Mouse (Mus musculus) heart, postnatal 0 days (tissue): ENCODE data around the gene Ltb4r1.

Source experiments
- CTCF ChIP-seq: IDR thresholded peaks from 2 replicates; pipeline ENCODE4 v1.5.1; 2016; ENCODE audit warnings: antibody characterized with exemption, control low read depth, low read depth
- EP300 ChIP-seq: IDR thresholded peaks from 2 replicates; pipeline ENCODE4 v1.6.1; 2016; ENCODE audit warnings: antibody characterized with exemption, low read depth

- TF ChIP-seq CTCF = no peak
- TF ChIP-seq EP300 = no peak
Measured at GRCm38 (mm10) chr14:55777806-55778205, 12.0 kb downstream of the Ltb4r1 start.
